Mouse (Mus musculus) neural tube, embryonic 10.5 days (tissue): ENCODE results near the gene Kansl2.
"Not testable (repeated sequence)": the region's sequence is repeated elsewhere in the genome, so short reads cannot be mapped to it uniquely, and the experiment has no call there.

Experiments
- DNase-seq: peaks from one replicate; pipeline ENCODE4 v3.0.0-alpha.2; 2017; ENCODE audit warnings: low spot score; ENCODE audit errors: extremely low spot score

Gene Kansl2

DNA sequence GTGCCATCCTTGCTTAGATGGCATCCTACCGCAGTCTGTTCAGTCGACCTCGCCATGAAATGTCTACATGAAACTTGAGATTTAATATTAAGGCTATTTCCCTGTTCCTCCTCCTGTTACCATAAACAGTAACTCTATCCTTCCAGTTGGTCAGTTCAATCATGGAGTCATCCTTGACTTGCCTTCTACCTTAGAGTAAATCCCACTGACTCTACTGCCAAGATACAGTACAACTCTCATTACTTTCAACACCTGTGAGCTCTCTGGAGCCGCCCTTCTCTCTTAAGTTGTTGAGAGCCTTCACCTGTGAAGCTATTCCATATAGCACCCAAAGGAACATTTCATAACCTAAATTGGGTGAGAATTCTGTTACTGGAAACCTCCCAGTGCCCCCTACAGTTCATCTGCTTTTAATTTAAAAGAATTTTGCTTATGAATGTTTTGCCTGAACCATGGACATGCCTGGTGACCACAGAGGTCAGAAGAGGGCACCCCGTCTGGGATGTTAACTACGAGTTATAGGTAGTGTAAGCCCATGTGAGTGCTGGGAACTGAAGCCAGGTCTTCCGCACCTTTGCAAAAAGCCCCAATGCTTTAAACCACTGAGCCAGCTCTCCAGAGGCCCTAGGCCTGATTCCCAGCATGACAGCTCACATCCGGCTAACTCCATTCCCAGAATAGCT lies 2.9 kb upstream of the Kansl2 start:
- DNase-seq: no peak

DNA sequence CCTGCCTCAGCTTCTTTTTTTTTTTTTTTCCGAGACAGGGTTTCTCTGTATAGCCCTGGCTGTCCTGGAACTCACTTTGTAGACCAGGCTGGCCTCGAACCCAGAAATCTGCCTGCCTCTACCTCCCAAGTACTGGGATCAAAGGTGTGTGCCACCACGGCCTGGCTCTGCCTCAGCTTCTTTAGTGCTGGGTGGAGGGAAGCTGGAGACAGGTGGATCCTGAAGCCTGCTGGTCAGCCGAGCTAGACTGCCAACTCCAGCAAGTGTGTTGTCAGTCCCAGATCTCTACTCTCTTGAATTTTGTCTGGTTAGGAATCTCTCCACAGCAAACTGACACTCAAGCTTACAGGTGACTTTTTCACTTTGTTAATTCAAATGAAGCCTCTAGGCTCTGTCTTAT lies 1.9 kb upstream of the Kansl2 start:
- DNase-seq: no peak

DNA sequence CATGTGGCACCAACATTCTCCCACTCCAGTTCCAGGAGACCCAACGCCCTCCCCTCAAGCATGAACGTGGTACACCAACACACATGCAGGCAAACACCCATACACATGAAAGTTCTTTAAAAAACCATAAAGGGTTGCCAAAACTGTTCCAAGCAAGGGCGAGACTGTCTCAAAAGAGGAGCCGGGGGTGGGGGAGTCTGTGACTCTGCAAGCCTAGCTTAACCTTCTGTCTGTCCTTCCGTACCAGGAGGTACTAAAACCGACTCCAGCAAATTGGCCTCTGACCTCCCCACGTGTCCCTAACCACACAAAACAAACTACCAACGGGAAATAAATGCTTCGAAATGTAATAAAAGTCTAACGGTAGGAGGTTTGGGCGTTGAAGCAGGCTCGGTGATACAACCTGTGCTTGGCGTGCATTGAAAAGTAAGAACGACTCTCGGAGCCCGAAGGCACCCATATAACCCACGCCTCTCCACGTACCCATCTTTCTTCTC lies 981 bp downstream of the Kansl2 start:
- peak; percentile 39 for DNase-seq

DNA sequence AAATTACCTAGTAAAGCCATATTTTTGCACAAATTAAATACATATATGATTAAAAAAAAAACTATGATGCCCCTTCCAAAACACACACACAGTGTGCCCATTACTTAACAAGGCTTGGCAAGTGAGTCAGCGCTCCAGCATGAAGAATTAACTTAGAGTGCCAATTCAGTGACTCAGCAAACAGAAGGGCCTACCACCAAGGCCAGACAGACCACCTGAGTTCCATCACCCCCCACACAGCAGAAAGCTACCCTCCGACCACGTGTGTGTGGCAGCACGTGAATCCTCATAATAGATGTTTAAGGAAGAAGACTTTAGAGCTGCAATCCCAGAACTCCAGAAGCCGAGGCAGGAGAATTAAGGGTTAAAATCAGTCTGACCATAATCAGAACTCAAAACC lies 1.8 kb downstream of the Kansl2 start:
- DNase-seq: no peak

DNA sequence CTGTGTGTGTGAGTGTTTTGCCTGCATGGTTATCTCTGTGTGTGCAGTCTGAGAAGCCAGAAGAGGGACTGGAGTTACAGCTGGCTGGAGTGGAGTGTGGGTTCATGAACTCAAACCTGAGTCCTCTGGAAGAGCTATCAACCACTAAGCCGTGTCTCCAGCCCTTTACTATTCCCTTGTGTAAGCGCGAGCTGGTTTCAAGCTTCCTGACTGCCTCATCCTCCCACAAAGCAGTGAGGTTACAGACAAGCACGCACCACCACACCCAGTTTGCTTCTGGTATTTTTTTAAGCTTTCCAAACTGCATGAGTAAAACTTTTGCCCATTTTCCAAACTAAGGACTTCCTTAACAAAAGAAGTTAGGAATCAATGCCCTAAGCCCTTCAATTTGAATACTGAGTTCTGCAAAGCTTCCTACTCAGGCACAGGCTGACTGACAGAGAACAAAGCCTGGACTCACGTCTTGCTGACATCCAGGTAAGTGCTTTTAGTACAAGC lies 5.9 kb downstream of the Kansl2 start:
- DNase-seq: no peak

DNA sequence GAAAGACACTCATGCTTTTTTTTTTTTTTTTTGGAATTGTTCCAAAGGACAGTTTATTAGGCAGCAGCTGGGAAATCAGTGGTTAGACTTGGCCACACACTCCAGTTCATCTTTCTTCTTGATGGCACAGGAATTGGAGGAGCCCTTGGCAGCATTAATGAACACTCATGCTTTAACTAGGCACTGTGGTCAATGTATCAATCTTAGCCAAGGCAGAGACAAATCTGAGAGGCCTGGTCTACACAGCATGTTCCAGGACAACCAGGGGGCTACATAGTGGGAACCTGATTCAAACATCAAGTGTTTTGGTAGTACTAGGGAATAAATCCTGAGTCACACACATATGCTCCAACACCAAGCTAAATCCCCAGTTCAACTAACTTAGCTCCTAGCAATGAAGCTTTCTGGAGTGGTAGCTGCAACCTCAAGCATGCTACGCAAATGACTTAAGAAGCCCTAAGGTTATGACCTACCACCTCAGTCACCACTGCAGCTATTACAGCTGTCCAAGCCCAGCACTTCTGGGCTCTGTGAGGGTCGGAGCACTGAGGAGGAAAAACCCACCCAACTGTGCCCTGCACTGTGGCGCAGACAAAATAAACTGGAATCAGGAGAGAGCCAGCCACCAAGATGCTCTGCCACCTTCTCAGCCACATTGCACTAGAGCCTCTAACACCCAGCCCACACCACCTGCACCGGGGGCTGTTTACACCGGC lies 6.8 kb downstream of the Kansl2 start:
- no peak for DNase-seq

DNA sequence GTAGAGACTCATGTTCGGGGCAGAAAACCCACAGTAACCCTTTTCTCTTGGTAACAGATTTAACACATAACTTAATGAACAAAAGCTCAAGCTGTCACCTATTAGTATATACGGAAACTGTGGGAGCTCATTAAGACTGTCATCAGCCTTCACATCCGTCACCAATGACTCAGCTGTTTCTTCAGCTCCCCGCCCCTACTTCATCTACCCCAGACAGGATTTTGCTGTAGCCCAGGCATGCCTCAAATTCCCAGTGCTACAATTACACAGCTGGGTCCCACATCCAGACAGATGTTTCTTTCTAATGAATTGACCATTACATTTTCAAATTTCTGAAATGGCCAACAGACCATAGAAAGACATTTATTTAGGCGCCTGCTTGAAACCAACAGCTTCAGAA lies 8.0 kb downstream of the Kansl2 start:
- DNase-seq: no peak

DNA sequence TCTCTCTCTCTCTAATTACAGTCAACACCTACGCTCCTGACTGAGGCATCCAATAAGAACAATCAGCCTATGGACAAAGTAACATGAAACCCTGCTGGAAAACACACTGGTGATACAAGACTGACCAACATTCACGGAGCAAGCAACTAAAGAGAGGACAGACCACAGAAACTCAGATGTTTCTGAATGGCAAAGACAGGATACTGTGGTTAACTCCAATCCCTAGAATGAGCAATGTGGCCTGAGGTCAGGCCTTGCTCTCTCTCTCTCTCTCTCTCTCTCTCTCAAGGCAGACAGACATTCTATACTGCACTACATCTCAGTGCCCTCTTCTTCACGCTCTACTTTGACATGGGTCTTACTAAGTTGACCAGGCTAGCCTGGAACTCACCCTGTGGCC lies 12.8 kb downstream of the Kansl2 start:
- no peak for DNase-seq

DNA sequence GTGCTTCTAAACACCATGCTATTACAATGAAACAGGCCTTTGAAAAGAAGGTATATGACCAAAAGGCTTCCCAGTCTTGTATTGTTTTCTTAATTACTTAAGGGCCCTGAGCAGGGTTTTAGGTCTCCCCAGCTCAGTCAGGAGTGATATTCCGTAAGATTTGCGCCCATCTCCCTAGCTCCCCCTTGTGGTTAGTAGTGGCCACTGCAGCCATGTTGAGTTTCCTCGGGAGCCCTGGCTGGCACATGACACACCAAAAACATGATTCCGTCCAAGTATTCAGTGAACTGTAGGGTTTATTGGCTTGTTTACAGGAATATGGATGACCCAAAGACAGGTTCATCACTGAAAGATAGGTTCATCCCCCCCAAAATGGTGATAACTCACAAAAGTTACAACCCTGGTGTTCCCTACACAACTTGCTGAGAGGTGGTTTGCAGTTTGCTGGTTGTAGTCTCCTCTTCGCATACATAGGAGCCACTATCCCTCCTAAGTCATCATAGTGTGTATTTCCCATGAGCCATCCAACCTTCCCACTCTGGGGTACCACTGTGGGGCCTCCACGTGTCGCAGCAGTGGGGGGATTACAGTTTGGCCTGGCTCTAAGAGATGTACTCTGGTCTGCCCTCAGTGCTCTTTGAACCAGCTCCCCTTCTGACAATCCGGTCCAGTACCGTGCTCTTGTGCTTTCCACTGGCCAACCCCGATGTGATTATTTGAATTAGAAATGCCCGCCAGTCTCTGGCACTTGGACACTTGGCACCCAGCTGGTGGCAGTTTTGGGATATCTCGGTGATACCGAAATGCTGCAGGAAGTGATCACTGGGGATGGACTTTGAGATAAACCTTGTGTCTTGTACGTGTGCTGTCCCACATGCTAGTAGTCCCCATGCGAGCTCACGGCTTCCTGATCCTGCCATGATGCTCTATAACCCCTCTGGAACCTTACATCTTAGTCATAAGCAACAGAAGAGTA lies 16.4 kb downstream of the Kansl2 start:
- peak; percentile 67 for DNase-seq

DNA sequence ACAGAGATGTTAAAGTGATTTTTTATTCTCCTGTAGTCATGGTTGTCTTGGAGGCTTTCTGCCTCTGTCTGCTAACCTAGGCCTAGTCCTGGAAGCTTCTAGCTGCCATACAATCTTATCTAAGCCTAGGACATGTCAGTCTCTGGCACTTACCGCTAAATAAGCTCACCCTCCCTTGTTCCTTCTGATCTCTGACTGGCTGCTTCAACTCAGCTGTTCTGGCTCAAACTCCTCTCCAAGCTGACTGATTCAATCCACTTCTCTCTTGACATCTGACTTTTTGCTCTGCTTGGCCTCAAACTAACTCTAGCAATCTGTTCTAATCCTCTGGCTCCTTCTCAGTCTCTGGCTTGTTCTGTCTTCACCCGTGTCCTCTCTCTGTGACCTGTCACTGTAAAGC lies 19.2 kb downstream of the Kansl2 start:
- not testable (repeated sequence) for DNase-seq

DNA sequence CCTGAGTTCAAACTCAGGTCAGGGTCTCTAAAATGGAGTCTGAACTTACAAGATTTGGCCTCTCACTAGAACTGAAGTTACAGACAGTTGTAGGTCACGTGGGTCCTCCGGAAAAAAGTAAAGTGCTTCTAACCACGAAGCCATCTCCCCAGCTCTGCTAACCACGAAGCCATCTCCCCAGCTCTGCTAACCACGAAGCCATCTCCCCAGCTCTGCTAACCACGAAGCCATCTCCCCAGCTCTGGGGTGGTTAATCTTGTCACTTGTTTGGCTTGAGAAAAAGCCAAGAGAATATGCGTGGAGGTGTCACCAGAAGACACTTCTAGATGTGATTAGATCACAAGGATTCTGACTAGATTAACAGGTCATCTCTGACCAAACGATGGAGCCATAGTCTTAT lies 19.9 kb downstream of the Kansl2 start:
- DNase-seq: no peak

DNA sequence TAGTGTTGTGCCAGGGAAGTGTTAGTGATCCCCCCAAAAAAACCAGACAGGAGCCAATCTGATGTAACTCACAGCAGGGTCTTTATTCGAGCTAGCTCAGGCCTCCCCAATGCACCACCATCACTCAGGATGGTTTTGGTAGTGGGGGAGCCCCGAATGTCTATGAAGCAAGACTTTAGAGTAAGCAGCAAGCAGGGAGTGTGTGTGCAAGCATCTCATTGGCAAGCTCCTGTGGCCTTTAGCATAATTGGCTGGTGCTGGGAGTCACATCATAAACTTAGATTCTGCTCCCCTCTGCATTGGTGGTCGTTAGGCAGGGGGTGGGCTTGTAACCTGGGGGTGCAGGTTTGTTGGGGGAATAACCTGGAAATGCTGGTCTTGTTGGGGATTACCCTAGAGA lies 20.4 kb downstream of the Kansl2 start:
- not testable (repeated sequence) for DNase-seq

DNA sequence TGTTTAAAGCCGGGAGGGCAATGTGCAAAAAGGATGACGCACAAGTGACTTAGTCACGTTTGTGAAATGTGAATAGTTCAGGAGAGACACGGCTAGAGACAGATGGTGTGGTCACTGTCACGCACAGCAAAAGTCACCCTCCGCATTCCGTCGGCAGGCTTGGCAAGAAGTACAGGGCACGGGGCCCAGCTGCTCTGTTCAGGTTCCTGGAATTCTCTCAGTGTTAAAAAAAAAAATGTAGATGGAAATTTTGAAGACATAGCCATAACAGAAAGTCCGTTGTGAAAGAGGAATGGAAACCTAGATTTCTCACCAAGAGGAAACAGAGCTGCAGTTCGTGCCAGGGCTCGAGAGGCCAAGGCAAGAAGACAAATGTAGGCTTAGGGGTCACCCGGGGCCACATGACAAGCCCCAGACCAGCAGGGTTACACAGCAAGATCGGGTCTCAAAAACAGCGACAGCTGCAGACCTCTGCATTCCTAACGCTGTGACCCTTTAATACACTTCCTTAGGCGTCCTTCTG lies 21.2 kb downstream of the Kansl2 start:
- DNase-seq: no peak

DNA sequence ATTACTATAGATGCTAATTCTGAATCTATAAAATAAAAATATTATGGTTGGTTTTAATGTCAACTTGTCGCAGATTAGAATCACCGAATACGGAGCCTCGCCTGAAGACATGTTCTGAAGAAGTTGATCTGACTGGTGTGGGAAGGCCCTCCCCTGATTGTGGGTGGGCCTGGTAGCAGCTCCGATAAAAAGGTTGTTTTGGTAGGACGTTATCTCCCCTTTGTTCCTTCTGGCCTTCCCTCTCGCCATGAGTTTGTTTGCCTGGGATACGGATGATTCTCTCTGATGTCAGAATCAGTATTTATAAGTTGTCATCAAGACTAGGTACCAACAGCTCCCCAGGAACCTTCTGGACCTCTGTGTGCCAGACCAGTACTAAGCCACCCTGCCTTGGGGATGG lies 21.8 kb downstream of the Kansl2 start:
- no peak for DNase-seq

DNA sequence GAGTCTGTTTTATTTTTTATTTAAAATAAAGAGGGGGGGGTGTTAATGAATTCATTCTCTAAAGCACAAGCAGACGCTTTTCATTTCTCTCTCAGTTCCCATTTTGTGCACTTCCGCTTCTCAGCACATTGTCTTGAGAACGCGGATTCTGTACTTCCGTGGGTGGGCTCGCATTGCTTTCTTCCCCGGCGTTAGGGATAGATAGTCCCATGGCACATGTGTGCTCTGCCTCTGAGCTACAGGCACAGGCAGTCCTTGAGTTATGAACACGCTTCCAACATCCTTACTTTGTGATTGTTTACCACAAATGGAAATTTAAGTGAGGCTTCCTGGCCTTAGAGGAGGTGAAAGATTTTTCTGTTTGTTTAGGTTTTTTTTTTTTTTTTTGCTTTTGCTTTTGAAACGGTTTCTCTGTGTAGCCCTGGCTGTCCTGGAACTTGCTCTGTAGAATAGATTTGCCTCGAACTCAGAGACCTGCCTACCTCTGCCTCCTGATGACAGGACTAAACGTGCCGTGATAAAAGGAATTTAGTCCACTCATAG lies 22.6 kb downstream of the Kansl2 start:
- DNase-seq: no peak

DNA sequence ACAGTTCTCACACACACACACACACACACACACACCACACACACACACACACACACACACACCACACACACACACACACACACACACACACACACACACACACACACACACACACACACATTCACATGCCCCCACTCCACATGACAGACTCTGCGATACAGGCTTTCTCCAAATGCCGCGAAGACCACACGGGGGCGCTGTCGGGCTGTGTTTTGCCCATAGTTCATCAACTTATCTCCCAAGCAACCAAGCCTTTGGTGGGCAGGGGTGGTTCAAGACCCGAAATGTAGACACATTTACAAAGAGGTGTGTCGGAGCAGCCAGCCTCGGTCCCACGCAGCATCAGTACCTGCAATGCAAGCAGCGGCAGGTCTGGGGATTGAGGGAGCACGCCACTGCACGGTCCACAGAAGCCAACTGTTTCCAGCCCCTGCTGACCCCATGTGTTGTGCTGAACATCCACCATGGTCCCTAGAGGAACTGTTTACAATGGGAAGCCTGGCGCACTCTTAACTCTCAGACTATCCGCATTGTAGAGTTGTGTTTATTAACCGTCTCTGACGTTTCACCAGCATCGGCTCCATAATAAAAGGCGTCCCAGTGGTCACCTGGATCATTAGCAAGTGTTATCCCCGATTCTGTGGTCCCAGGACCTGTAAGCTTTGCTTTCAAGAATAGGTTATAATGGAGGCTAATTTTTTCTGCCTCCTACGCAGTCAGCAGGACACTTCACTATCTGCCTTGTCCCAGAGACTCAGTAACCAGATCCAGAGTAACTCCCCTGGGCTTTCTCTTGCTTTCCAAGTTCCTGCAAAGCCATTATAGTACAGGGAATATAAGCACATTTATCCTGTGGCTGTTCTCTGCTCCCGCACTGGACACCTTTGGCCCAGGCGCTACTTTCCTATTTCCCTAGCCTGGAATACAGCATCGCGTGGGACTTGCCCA lies 23.4 kb downstream of the Kansl2 start:
- peak; percentile 82 for DNase-seq

DNA sequence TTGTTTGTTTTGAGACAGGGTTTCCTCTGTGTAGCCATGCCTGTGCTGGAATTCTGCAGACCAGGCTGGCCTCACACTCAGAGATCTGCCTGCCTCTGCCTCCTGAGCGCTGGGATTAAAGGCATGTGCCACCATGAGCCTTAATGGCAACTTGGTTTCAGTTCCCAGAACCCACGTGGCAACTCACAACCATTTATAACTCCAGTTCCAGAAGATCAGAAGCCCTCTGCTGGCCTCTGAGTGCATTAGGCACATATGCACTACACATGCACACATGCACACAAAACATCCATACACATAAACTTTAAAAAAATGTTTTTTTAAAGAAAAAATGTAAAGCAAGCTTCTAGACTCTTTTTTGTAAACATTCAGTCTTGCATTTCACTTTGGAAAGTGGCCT lies 24.7 kb downstream of the Kansl2 start:
- DNase-seq: no peak

DNA sequence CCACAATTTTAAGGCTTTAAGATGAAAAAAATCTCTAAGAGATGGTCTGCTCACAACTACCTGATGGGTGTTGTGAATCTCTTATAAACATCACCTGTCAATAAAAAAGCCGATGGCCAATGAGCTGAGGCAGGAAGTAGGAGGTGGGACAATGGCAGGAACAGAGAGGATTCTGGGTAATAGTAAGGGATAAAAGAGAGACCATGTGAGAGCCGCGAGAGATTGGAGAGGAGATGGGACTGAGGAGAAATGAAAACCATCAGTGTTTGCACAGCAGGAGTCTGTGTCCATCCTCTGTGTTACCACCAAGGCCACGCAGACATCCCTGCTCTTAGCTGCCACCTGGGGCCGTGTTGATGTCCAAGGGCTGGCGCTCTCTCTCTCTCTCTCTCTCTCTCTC lies 26.7 kb downstream of the Kansl2 start:
- no peak for DNase-seq

DNA sequence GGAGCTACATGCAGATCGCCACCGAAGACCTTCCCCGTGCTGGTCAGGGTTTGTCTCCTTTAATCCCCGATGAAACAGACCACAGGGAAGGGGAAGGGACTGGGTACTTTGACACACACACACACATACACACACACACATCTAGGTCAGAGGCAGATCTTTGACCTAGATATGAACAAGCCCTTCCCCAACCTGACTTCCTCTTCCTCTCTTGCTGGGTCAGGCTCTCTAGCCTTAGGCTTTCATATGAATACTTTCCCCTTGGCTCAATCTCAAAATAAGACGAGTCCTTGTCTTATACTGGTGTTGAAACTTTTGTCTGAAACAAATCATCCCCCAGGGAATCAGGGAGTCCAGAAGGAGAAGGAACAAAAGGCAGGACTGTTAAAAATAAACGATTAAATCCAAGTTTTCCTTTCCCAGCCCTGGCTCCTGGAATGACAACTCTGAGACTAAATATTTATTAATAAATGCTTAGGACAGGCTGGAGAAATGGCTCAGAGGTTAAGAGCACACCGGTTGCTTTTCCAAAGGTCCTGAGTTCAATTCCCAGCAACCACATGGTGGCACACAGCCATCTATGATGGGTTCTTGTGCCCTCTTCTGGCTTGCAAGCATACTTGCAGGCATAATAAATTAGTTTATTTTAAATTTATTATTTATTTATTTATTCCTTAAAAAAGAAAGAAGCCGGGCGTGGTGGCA lies 27.7 kb downstream of the Kansl2 start:
- no peak for DNase-seq
